Mouse (Mus musculus): ENCODE results near the gene Usp37.
"Not testable (repeated sequence)": the region's sequence is repeated elsewhere in the genome, so short reads cannot be mapped to it uniquely, and the experiment has no call there.

DNA sequence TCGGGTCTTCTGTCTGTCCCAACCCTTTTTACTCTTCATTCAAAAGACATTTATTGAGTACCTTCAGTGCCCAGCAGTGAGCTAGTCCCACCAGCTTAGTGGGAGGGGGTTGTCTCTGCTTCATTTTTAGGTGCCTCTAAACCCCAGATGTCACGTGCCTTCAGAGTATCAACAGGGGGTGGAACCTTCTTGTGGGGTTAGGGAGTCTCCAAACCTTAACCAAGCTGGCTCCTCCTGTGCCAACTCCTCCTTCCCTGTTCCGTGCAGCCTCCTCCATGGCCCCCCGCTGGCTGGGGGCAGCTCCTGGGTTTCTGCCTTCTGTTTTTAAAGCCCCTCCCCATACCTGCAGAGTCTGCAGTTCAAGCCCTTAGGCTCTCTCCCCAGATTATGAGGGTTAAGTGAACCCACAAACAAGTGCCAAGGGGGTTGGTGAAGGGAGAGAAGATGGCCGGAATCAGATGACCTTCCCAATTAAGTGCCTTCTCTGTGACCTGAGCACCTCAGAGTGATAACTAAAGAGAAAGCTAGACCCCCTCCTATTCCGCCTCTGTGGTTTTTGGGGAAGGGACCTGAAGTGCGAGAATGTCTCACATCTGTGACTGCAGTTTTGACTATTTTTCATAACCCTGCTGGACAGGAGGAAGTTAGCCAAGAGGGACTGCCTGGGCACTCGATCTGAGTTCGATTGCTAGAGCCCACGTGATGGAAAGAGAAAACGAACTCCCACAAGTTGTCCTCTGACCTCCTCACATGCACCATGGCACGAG is 147.4 kb downstream of the Usp37 start:
- TF ChIP-seq CTCF, EP300 (IDR thresholded peaks at IDR 0.05): not testable (repeated sequence)

Data from lung, postnatal 0 days (tissue).